Comparison of ENCODE assay signal across 25 mouse cellular contexts in the genomic region with DNA sequence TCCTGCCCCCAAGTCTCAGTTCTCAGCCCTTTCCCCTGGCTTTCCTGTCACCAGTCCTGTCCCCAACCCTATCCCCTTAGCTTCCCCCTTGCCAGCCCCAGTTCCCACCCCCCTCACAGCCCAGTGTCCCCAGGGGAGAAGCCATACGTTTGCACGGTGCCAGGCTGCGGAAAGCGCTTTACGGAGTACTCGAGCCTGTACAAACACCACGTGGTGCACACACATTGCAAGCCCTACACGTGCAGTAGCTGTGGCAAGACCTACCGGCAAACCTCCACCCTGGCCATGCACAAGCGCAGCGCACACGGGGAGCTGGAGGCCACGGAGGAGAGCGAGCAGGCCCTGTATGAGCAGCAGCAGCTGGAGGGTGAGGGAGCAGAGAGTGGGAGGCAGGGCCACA.
"Had no signal": no experiment of that assay in that cellular context is flagged by ENCODE, and none has a peak within 500 bp of the region (broad histone marks: within the 10 kb centered on the region; RNA-seq: fewer than 3 reads in every experiment).

No protein-coding gene starts in this region.

- H3K4me3 ChIP-seq: intestine, embryonic 15.5 days; kidney, embryonic 15.5 days; left cerebral cortex, adult 2 months; limb, embryonic 12.5 days; limb, embryonic 15.5 days; midbrain, embryonic 12.5 days; myocyte; neural tube, embryonic 13.5 days; stomach, embryonic 15.5 days had no signal

- H3K9ac ChIP-seq: intestine, embryonic 15.5 days; kidney, embryonic 15.5 days; limb, embryonic 12.5 days; limb, embryonic 15.5 days; liver, embryonic 14.5 days; liver, postnatal 0 days; midbrain, embryonic 12.5 days; neural tube, embryonic 13.5 days; stomach, embryonic 15.5 days had no signal

- H3K9me3 ChIP-seq: intestine, embryonic 15.5 days; kidney, embryonic 15.5 days; limb, embryonic 12.5 days; limb, embryonic 15.5 days; midbrain, embryonic 12.5 days; neural tube, embryonic 13.5 days; stomach, embryonic 15.5 days had no signal

- H3K27ac ChIP-seq: intestine, embryonic 15.5 days; kidney, embryonic 15.5 days; left cerebral cortex, adult 2 months; limb, embryonic 12.5 days; limb, embryonic 15.5 days; liver, embryonic 14.5 days; midbrain, embryonic 12.5 days; neural tube, embryonic 13.5 days; stomach, embryonic 15.5 days had no signal

- ATAC-seq: intestine, embryonic 15.5 days; liver, postnatal 0 days; midbrain, embryonic 16.5 days had no signal

- H3K4me2 ChIP-seq: intestine, embryonic 15.5 days; kidney, embryonic 15.5 days; limb, embryonic 12.5 days; limb, embryonic 15.5 days; liver, embryonic 11.5 days; midbrain, embryonic 12.5 days; neural tube, embryonic 13.5 days; stomach, embryonic 15.5 days had no signal

- H3K27me3 ChIP-seq: intestine, embryonic 15.5 days; kidney, embryonic 15.5 days; limb, embryonic 12.5 days; limb, embryonic 15.5 days; midbrain, embryonic 12.5 days; neural tube, embryonic 13.5 days; stomach, embryonic 15.5 days had no signal

- DNase-seq: kidney, adult 11 months; kidney, adult 8-10 months; kidney, postnatal 10 days; kidney, postnatal 36 days; layer of hippocampus, postnatal 36 days; liver, postnatal 0 days; lung, postnatal 4 days; retina, postnatal 1 day; right cerebral cortex, postnatal 25 days; spleen, adult 18-20 months; thymus, adult 18-20 months; thymus, postnatal 14 days; thymus, postnatal 4 days had no signal

- H3K4me1 ChIP-seq: intestine, embryonic 15.5 days; midbrain, embryonic 12.5 days had no signal
